Mouse (Mus musculus): ENCODE data around the gene Ccdc8.
A peak's percentile ranks its signal among the peaks of the same experiment; 100 is the strongest.
"Not testable (repeated sequence)": the region's sequence is repeated elsewhere in the genome, so short reads cannot be mapped to it uniquely, and the experiment has no call there.

Ccdc8 gene

GRCm38 (mm10) chr7:16992451-16992807 is at the start of gene Ccdc8:
Gene Ccdc8, plus strand, starts transcription at chr7:16992708.
- DNase-seq = no peak

GRCm38 (mm10) chr7:16942861-16943260 is 49.6 kb upstream of the Ccdc8 start:
- DNase-seq = no peak

GRCm38 (mm10) chr7:16944061-16944807 is 48.3 kb upstream of the Ccdc8 start, which contains the start of gene Pnmal2:
Gene Pnmal2, plus strand, starts transcription at chr7:16944682.
- DNase-seq = peak; percentile 78

GRCm38 (mm10) chr7:16944808-16945315 is 47.6 kb upstream of the Ccdc8 start:
- DNase-seq = no peak

GRCm38 (mm10) chr7:16945419-16945818 is 47.1 kb upstream of the Ccdc8 start:
- no peak for DNase-seq

GRCm38 (mm10) chr7:16946441-16947348 is 45.8 kb upstream of the Ccdc8 start:
- no peak for DNase-seq

- DNase-seq = no peak
Measured at GRCm38 (mm10) chr7:16947349-16947895, 45.1 kb upstream of the Ccdc8 start.

- no peak for DNase-seq
Measured at GRCm38 (mm10) chr7:16947959-16948361, 44.5 kb upstream of the Ccdc8 start.

GRCm38 (mm10) chr7:16948923-16949458 is 43.5 kb upstream of the Ccdc8 start:
- DNase-seq = no peak

GRCm38 (mm10) chr7:16949908-16950841 is 42.3 kb upstream of the Ccdc8 start:
- peak; percentile 61 for DNase-seq

- peak; percentile 62 for DNase-seq
Measured at GRCm38 (mm10) chr7:16950861-16951635, 41.5 kb upstream of the Ccdc8 start.

- not testable (repeated sequence) for DNase-seq
Measured at GRCm38 (mm10) chr7:16953776-16954175, 38.7 kb upstream of the Ccdc8 start.

- no peak for DNase-seq
Measured at GRCm38 (mm10) chr7:16955712-16956111, 36.8 kb upstream of the Ccdc8 start.

GRCm38 (mm10) chr7:16956410-16957265 is 35.9 kb upstream of the Ccdc8 start:
- DNase-seq = no peak

GRCm38 (mm10) chr7:16959539-16960187 is 32.8 kb upstream of the Ccdc8 start, which contains the start of gene Pnmal1:
Gene Pnmal1, plus strand, starts transcription at chr7:16959679.
- no peak for DNase-seq

GRCm38 (mm10) chr7:16961678-16962077 is 30.8 kb upstream of the Ccdc8 start:
- DNase-seq = no peak

- DNase-seq = no peak
Measured at GRCm38 (mm10) chr7:16968414-16968813, 24.1 kb upstream of the Ccdc8 start.

GRCm38 (mm10) chr7:16971160-16971559 is 21.3 kb upstream of the Ccdc8 start:
- DNase-seq = no peak

- no peak for DNase-seq
Measured at GRCm38 (mm10) chr7:16974018-16974417, 18.5 kb upstream of the Ccdc8 start.

All from kidney, adult 11 months (tissue).